Comparison of ENCODE assay signal across 28 mouse cellular contexts in genomic region chr1:87826474-87826873, GRCm38 (mm10). TPM values are rescaled to one million over a fixed set of nuclear protein-coding genes. Genes with fewer than 3 reads are reported as not detected.
DNase-seq lines count a peak whose midpoint lies in the region; ATAC-seq and TF ChIP-seq lines count a peak whose summit lies in the region.
"Had no signal": no experiment of that assay in that cellular context is flagged by ENCODE, and none has a peak within 500 bp of the region (broad histone marks: within the 10 kb centered on the region; RNA-seq: fewer than 3 reads in every experiment).

No protein-coding gene starts in this region.

- no peak for TF ChIP-seq RAD21 in MEL (IDR thresholded peaks at IDR 0.05; ENCODE audit: low read depth, low read length)

- TF ChIP-seq EP300 in MEL (IDR thresholded peaks at IDR 0.05; ENCODE audit: low read depth in 1 of 2, low read length in 2 of 2) = no peak

- no peaks in the 10 kb centered on the region for H3K36me3 ChIP-seq in heart, embryonic 11.5 days (ENCODE audit: control insufficient read depth, insufficient read depth, low read length)
- H3K36me3 ChIP-seq in heart, embryonic 12.5 days = no peaks in the 10 kb centered on the region
- peaks cover 0 to 12% of the 10 kb centered on the region in 2 experiments; a peak in 2 of 4 replicates for H3K36me3 ChIP-seq in MEL (ENCODE audit: control insufficient read depth in 1 of 2, insufficient read depth in 2 of 2, low read length in 2 of 2)
- H3K36me3 ChIP-seq: embryonic facial prominence, embryonic 13.5 days; embryonic facial prominence, embryonic 15.5 days; forebrain, embryonic 10.5 days; forebrain, embryonic 12.5 days; G1E had no signal

- DNase-seq in gastrocnemius, adult 2 months = no peak
- no peak for DNase-seq in gastrocnemius, adult 8-10 months (ENCODE audit: low spot score in 2 of 2)
- DNase-seq in heart, adult 18-20 months = peak; percentile 24 to 49
- DNase-seq in heart, adult 8-10 months (ENCODE audit: low spot score) = peak; percentile 54
- no peak for DNase-seq in MEL (ENCODE audit: low read depth, low spot score)
- DNase-seq in yolk sac, embryonic 10.5 days (ENCODE audit: low spot score) = no peak
- DNase-seq: B cell, adult 2 months; cerebellum, adult 11 months; cerebellum, adult 18-20 months; cerebellum, adult 8-10 months; cerebellum, adult 9-11 months; cerebellum, postnatal 14 days; cerebellum, postnatal 36 days; embryo, embryonic 11 days had no signal

- no peak for ATAC-seq in heart, embryonic 11.5 days (replicated peaks; ENCODE audit: insufficient number of reproducible peaks, low FRiP score, low TSS enrichment)
- no peak for ATAC-seq in heart, embryonic 12.5 days (ENCODE audit: insufficient number of reproducible peaks, low FRiP score)
- ATAC-seq: activated CD4-positive, CD25-positive, alpha-beta regulatory T cell, adult 4 months; CD4-positive, CD25-positive, alpha-beta regulatory T cell, adult 4 months; forebrain, embryonic 14.5 days; forebrain, embryonic 16.5 days; Patski had no signal

- H3K9ac ChIP-seq in heart, embryonic 11.5 days (ENCODE audit: low read depth, low read length) = no peak overlapping the region
- H3K9ac ChIP-seq in heart, embryonic 12.5 days = no peak overlapping the region
- no peak overlapping the region for H3K9ac ChIP-seq in MEL (ENCODE audit: control insufficient read depth, low read depth, low read length, poor library complexity, severe bottlenecking)
- H3K9ac ChIP-seq: embryonic facial prominence, embryonic 13.5 days; embryonic facial prominence, embryonic 15.5 days; forebrain, embryonic 12.5 days had no signal

- H3K9me3 ChIP-seq in heart, embryonic 11.5 days (replicated peaks; ENCODE audit: control insufficient read depth, low read length) = no peaks in the 10 kb centered on the region
- peaks cover 4% of the 10 kb centered on the region; the same call in 1 of the 2 replicates for H3K9me3 ChIP-seq in heart, embryonic 12.5 days (replicated peaks)
- no peaks in the 10 kb centered on the region for H3K9me3 ChIP-seq in MEL (replicated peaks; ENCODE audit: insufficient read depth, low read length)
- H3K9me3 ChIP-seq: embryonic facial prominence, embryonic 13.5 days; embryonic facial prominence, embryonic 15.5 days; forebrain, embryonic 10.5 days; forebrain, embryonic 12.5 days had no signal

- H3K27me3 ChIP-seq in heart, embryonic 11.5 days (ENCODE audit: control insufficient read depth, insufficient read depth, low read length) = no peaks in the 10 kb centered on the region
- H3K27me3 ChIP-seq in heart, embryonic 12.5 days (replicated peaks) = no peaks in the 10 kb centered on the region
- H3K27me3 ChIP-seq in MEL (ENCODE audit: control insufficient read depth in 1 of 2, insufficient read depth in 2 of 2, low read length in 2 of 2) = no peaks in the 10 kb centered on the region
- H3K27me3 ChIP-seq: CH12.LX; embryonic facial prominence, embryonic 13.5 days; embryonic facial prominence, embryonic 15.5 days; forebrain, embryonic 12.5 days; Patski had no signal

- intact Hi-C loops in gastrocnemius, adult 2 months (cut with DNase I) = no loop called here

- H3K4me3 ChIP-seq in gastrocnemius, adult 2 months = no peak overlapping the region
- no peak overlapping the region for H3K4me3 ChIP-seq in heart, embryonic 11.5 days (ENCODE audit: low read depth, low read length)
- no peak overlapping the region for H3K4me3 ChIP-seq in heart, embryonic 12.5 days
- H3K4me3 ChIP-seq in MEL (ENCODE audit: control insufficient read depth in 1 of 2, insufficient read depth in 1 of 2, low read depth in 2 of 2, low read length in 2 of 2) = no peak overlapping the region
- H3K4me3 ChIP-seq: embryonic facial prominence, embryonic 13.5 days; embryonic facial prominence, embryonic 15.5 days; erythroblast, embryonic 14.5 days; forebrain, embryonic 10.5 days; forebrain, embryonic 12.5 days had no signal

- 72% methylated on average over 2 of the region's 2 CpGs for WGBS in heart, embryonic 11.5 days (ENCODE audit: insufficient replicate concordance)
- 44% methylated on average over 2 of the region's 2 CpGs for WGBS in heart, embryonic 12.5 days

- no peak overlapping the region for H3K4me2 ChIP-seq in heart, embryonic 11.5 days
- no peak overlapping the region for H3K4me2 ChIP-seq in heart, embryonic 12.5 days
- H3K4me2 ChIP-seq: embryonic facial prominence, embryonic 13.5 days; embryonic facial prominence, embryonic 15.5 days; forebrain, embryonic 12.5 days had no signal

- H3K79me2 ChIP-seq in MEL (ENCODE audit: control insufficient read depth, insufficient read depth, low read length, poor library complexity) = no peaks in the 10 kb centered on the region; the same call in 1 of the 2 replicates

- H3K27ac ChIP-seq in gastrocnemius, adult 2 months = peak overlapping the region; percentile 1; the same call in 1 of the 2 replicates
- no peak overlapping the region for H3K27ac ChIP-seq in heart, embryonic 11.5 days (ENCODE audit: low read depth, low read length)
- H3K27ac ChIP-seq in heart, embryonic 12.5 days (ENCODE audit: poor library complexity, severe bottlenecking) = no peak overlapping the region
- H3K27ac ChIP-seq in MEL (ENCODE audit: control insufficient read depth, low read depth, low read length) = no peak overlapping the region
- H3K27ac ChIP-seq: embryonic facial prominence, embryonic 13.5 days; embryonic facial prominence, embryonic 15.5 days; forebrain, embryonic 10.5 days; forebrain, embryonic 12.5 days had no signal

- no peak for TF ChIP-seq POLR2A in MEL (IDR thresholded peaks at IDR 0.05; ENCODE audit: control insufficient read depth in 1 of 2, insufficient read depth in 1 of 2, low read depth in 1 of 2, low read length in 2 of 2, poor library complexity in 1 of 2)

- TF ChIP-seq CTCF in gastrocnemius, adult 2 months (IDR thresholded peaks at IDR 0.05) = no peak
- no peak for TF ChIP-seq CTCF in MEL (IDR thresholded peaks at IDR 0.05 in 2 of 3, conservative IDR thresholded peaks at IDR 0.05 in 1 of 3; ENCODE audit: control insufficient read depth in 1 of 3, insufficient read depth in 1 of 3, low read depth in 2 of 3, low read length in 3 of 3, poor library complexity in 1 of 3, severe bottlenecking in 1 of 3)

- peaks cover 4% of the 10 kb centered on the region; the same call in 1 of the 2 replicates for H3K4me1 ChIP-seq in heart, embryonic 11.5 days (ENCODE audit: control insufficient read depth, insufficient read depth, low read length)
- H3K4me1 ChIP-seq in heart, embryonic 12.5 days (replicated peaks) = peaks cover 15% of the 10 kb centered on the region
- H3K4me1 ChIP-seq in MEL (ENCODE audit: control insufficient read depth in 1 of 2, insufficient read depth in 2 of 2, low read length in 2 of 2) = peaks cover 0 to 9% of the 10 kb centered on the region in 2 experiments; a peak in 3 of 4 replicates
- H3K4me1 ChIP-seq: embryonic facial prominence, embryonic 15.5 days had no signal

TF ChIP-seq in MEL, 35 proteins besides CTCF, POLR2A, EP300 and RAD21:
- no peak for TF ChIP-seq MYB (IDR thresholded peaks at IDR 0.05; ENCODE audit: low read depth, low read length)
- 0 out of 2 replicates have a peak, but pooled peaks have one; percentile 6 for TF ChIP-seq GATA1 (IDR thresholded peaks at IDR 0.05; ENCODE audit: low read depth, low read length)

RNA-seq across cellular contexts. Expression of gene Sag, which starts 23.0 kb away (rescaled TPM):
- under 1 TPM; 0.17 to 0.23 TPM for total RNA-seq in gastrocnemius, adult 2 months (2021)
- under 1 TPM in 1 of 4 experiments, not detected in 3; 0.16 TPM for total RNA-seq in gastrocnemius, adult 8-10 months (2022)
- total RNA-seq in heart, adult 18-20 months (2021) = under 1 TPM; 0.15 to 0.33 TPM
- polyA plus RNA-seq in heart, embryonic 11.5 days (2014; fragmentation: Nextera tagmentation; extraction: Ambion mirVana) = 1.2 and 1.5 TPM in 2 replicates
- total RNA-seq in heart, adult 8-10 months (2022) = under 1 TPM; 0.14 to 0.63 (median 0.25) TPM
- 0.70 and 1.2 TPM in 2 replicates for polyA plus RNA-seq in heart, embryonic 12.5 days (2016; fragmentation: Nextera tagmentation; extraction: Ambion mirVana)
- 2.5 and 4.3 TPM in 2 replicates for total RNA-seq in MEL (2012; rRNA removed)
- 1 to 10 TPM in 1 of 2 experiments, not detected in 1; 4.1 TPM for polyA plus RNA-seq in MEL (2012; ENCODE audit: insufficient read depth in 1 of 2, insufficient read length in 2 of 2, low read depth in 1 of 2, low replicate concordance in 2 of 2, missing spikeins in 1 of 2)
- polyA plus RNA-seq: erythroblast, embryonic 14.5 days; G1E had no signal

RNA-seq across cellular contexts. Expression of gene Dgkd, which starts 26.6 kb away (rescaled TPM):
- total RNA-seq in gastrocnemius, adult 2 months (2021) = 10 to 100 TPM; 31.3 to 32.9 TPM
- 10 to 100 TPM; 23.4 to 30.2 (median 28.0) TPM for total RNA-seq in gastrocnemius, adult 8-10 months (2022)
- 10 to 100 TPM; 35.1 to 46.8 TPM for total RNA-seq in heart, adult 18-20 months (2021)
- polyA plus RNA-seq in heart, embryonic 11.5 days (2014; fragmentation: Nextera tagmentation; extraction: Ambion mirVana) = 22.2 and 24.2 TPM in 2 replicates
- total RNA-seq in heart, adult 8-10 months (2022) = 10 to 100 TPM; 33.5 to 43.2 (median 42.0) TPM
- 24.1 TPM in 2 replicates for polyA plus RNA-seq in heart, embryonic 12.5 days (2016; fragmentation: Nextera tagmentation; extraction: Ambion mirVana)
- total RNA-seq in MEL (2012; rRNA removed) = 29.5 and 31.8 TPM in 2 replicates
- polyA plus RNA-seq in MEL (2012; ENCODE audit: insufficient read depth in 1 of 2, insufficient read length in 2 of 2, low read depth in 1 of 2, low replicate concordance in 2 of 2, missing spikeins in 1 of 2) = 100 to 1,000 TPM in 1 of 2 experiments, 10 to 100 TPM in 1; 39.5 to 135 TPM

Comparison
In these comparisons a context has a peak if more than half of its experiments do, and no peak if none do; other contexts are left out.
1. DNase-seq: peak in heart, adult 18-20 months (2 of 2) and heart, adult 8-10 months (single experiment); none in gastrocnemius, adult 2 months (single experiment), gastrocnemius, adult 8-10 months (0 of 2), MEL (single experiment) and yolk sac, embryonic 10.5 days (single experiment).